Mouse (Mus musculus): ENCODE results near the gene Rad1. TPM values are rescaled to one million over a fixed set of nuclear protein-coding genes. Genes with fewer than 3 reads are reported as not detected.
A peak's percentile ranks its signal among the peaks of the same experiment; 100 is the strongest.

The Rad1 gene
- 9.8 and 10.4 TPM in 2 replicates for polyA plus RNA-seq (2012; rRNA removed)

DNA sequence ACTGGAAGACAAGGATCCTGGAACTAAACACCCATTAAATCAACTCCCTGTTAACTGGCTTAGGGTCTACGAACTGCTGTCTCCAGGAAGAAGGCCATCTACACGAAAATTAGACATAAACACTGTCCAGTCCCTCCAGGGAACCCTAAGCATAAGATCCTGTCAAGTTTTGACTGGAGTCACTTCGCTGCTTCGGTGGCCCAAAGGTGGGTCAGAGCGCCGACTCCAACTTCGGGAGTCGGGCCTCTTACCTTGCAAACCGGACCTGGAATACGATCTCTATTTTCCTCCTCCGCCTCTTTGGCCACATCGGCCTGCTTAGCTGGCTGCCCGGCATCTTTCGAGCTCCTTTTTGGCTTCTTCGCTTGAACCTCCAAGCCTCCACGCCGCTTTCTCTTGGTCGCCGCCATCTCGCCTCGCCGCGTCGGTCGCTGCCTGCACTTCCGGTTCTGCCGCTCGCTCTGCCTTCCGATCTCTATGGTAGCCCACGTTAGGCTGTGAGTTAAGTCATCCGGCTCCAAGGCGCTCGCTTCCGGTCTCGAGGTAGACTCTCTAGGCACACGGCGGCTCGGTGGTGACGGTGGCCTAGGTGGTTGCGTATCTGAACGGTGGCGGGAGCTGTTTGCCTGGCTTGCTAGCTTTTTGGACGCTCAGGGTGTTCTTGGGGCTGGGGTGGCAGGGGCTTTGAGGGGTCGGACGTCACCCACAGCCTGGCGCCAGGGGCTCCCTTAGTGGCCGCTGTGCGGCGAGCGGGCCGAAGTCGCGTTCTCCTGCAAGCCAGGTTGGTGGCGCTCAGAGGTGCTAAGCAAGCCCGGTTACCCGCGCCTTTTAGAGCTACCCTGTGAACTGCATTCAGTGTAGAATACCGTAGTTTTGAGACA lies at the start of gene Rad1, which contains the start of gene Brix1:
Gene Rad1 (plus strand): TSS at position 535 of the 881 bp plus-strand sequence.
Gene Brix1 (minus strand): TSS at position 464 of the 881 bp plus-strand sequence.
- DNase-seq: peak; percentile 98
- H3K36me3 ChIP-seq (ENCODE audit: control insufficient read depth, insufficient read depth, low read length): no peaks in the 10 kb centered on the region
- under 1% methylated on average over 58 of the region's 58 CpGs for WGBS
- H3K27me3 ChIP-seq (replicated peaks; ENCODE audit: control insufficient read depth, insufficient read depth, low read length): no peaks in the 10 kb centered on the region
- peak within 1 kb of the TSS; percentile 40; the same call in 1 of the 2 replicates for H3K27ac ChIP-seq (ENCODE audit: insufficient read depth, low read depth, low read length)
- H3K4me3 ChIP-seq (ENCODE audit: insufficient read depth, low read depth, low read length): peak within 1 kb of the TSS; percentile 94
- peak; percentile 20 for TF ChIP-seq POLR2A (IDR thresholded peaks at IDR 0.05; ENCODE audit: low read depth, low read length)
- TF ChIP-seq CTCF (conservative IDR thresholded peaks at IDR 0.05; ENCODE audit: insufficient read depth, insufficient read length, low read depth, low read length): no peak
- peaks cover 3% of the 10 kb centered on the region; the same call in 1 of the 2 replicates for H3K4me1 ChIP-seq (ENCODE audit: control insufficient read depth, insufficient read depth, low read length)

DNA sequence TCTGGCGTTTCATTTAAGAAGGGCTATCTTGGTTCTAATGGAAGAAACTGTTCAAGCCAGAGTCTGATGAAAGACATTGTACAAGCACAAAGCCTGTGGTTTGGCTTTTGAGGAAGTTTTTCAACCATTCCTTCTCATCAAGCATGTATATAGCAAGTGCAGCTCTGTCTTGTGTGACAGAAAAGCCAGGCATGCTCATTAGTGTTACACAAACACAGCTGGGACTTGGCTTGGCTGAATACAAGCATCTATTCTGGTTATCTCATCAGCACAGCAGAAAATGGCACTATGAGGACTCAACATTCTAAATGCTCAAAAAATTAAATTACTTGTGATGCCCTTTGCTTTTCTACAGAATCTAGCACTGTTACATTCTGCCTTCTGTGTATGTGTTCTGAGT lies 48.9 kb upstream of the Rad1 start:
- TF ChIP-seq CTCF (conservative IDR thresholded peaks at IDR 0.05; ENCODE audit: insufficient read depth, insufficient read length, low read depth, low read length): no peak
- TF ChIP-seq POLR2A (IDR thresholded peaks at IDR 0.05; ENCODE audit: low read depth, low read length): no peak
- no peak overlapping the region for H3K4me3 ChIP-seq (ENCODE audit: insufficient read depth, low read depth, low read length)
- DNase-seq: no peak
- H3K27ac ChIP-seq (ENCODE audit: insufficient read depth, low read depth, low read length): no peak overlapping the region
- no peaks in the 10 kb centered on the region for H3K36me3 ChIP-seq (ENCODE audit: control insufficient read depth, insufficient read depth, low read length)
- WGBS: 93% methylated on average over 1 of the region's 1 CpGs
- no peaks in the 10 kb centered on the region for H3K27me3 ChIP-seq (replicated peaks; ENCODE audit: control insufficient read depth, insufficient read depth, low read length)
- no peaks in the 10 kb centered on the region for H3K4me1 ChIP-seq (ENCODE audit: control insufficient read depth, insufficient read depth, low read length)

GRCm38 (mm10) chr15:10439963-10440362 lies 45.9 kb upstream of the Rad1 start:
- H3K36me3 ChIP-seq (ENCODE audit: control insufficient read depth, insufficient read depth, low read length): no peaks in the 10 kb centered on the region
- 36% methylated on average over 6 of the region's 6 CpGs for WGBS
- no peak overlapping the region for H3K27ac ChIP-seq (ENCODE audit: insufficient read depth, low read depth, low read length)
- TF ChIP-seq POLR2A (IDR thresholded peaks at IDR 0.05; ENCODE audit: low read depth, low read length) (no peak), CTCF (conservative IDR thresholded peaks at IDR 0.05; ENCODE audit: insufficient read depth, insufficient read length, low read depth, low read length) (peak; percentile 54)
- no peak overlapping the region for H3K4me3 ChIP-seq (ENCODE audit: insufficient read depth, low read depth, low read length)
- DNase-seq: peak; percentile 17
- H3K27me3 ChIP-seq (replicated peaks; ENCODE audit: control insufficient read depth, insufficient read depth, low read length): no peaks in the 10 kb centered on the region
- H3K4me1 ChIP-seq (ENCODE audit: control insufficient read depth, insufficient read depth, low read length): no peaks in the 10 kb centered on the region

DNA sequence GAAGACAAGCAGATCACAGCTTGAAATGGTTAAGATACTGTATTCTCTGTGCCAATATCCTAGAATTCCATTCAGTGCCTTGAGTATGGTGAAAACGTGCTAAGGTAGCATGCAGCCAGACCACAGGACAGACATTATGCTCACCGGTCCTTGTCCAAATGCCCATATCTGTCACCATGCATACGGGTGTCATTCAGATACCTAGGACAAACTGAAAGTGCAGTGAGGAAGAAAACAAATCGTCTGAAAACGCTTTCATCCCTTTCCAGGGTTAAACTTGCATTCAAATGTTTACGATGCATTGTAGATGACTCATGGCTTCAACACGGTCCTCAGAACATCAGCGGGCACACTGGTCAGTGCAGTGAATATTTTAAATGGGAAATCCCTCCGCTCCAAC lies 44.3 kb upstream of the Rad1 start:
- Histone ChIP-seq H3K27me3 (replicated peaks; ENCODE audit: control insufficient read depth, insufficient read depth, low read length) (no peaks in the 10 kb centered on the region), H3K27ac (ENCODE audit: insufficient read depth, low read depth, low read length) (no peak overlapping the region), H3K4me3 (ENCODE audit: insufficient read depth, low read depth, low read length) (no peak overlapping the region), H3K4me1 (ENCODE audit: control insufficient read depth, insufficient read depth, low read length) (no peaks in the 10 kb centered on the region), H3K36me3 (ENCODE audit: control insufficient read depth, insufficient read depth, low read length) (peaks cover 5% of the 10 kb centered on the region)
- TF ChIP-seq CTCF (conservative IDR thresholded peaks at IDR 0.05; ENCODE audit: insufficient read depth, insufficient read length, low read depth, low read length) (no peak), POLR2A (IDR thresholded peaks at IDR 0.05; ENCODE audit: low read depth, low read length) (no peak)
- DNase-seq: no peak
- WGBS: 75% methylated on average over 9 of the region's 9 CpGs

DNA sequence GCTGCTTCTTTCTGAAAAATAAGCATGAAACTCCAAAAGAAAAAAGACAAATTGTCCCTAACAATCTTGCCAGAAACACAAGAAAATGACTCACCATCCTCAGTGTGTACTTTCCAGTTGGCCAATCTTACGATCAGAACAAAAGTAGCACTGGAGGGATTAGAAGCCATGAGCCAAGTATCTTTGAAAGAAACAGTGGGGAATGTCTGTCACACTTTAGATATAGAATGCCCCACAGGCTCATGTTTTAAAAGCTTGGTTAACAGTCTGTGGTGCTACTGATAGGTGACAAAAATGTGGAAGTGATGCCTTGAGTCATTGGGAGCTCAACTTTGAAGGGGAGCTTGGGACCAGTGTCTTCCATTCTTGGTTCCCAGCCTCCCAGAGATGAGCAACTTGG lies 43.5 kb upstream of the Rad1 start:
- Histone ChIP-seq H3K36me3 (ENCODE audit: control insufficient read depth, insufficient read depth, low read length) (peaks cover 5% of the 10 kb centered on the region), H3K4me3 (ENCODE audit: insufficient read depth, low read depth, low read length) (no peak overlapping the region), H3K27me3 (replicated peaks; ENCODE audit: control insufficient read depth, insufficient read depth, low read length) (no peaks in the 10 kb centered on the region), H3K27ac (ENCODE audit: insufficient read depth, low read depth, low read length) (no peak overlapping the region), H3K4me1 (ENCODE audit: control insufficient read depth, insufficient read depth, low read length) (no peaks in the 10 kb centered on the region)
- 86% methylated on average over 1 of the region's 1 CpGs for WGBS
- TF ChIP-seq POLR2A (IDR thresholded peaks at IDR 0.05; ENCODE audit: low read depth, low read length) (no peak), CTCF (conservative IDR thresholded peaks at IDR 0.05; ENCODE audit: insufficient read depth, insufficient read length, low read depth, low read length) (no peak)
- DNase-seq: no peak

DNA sequence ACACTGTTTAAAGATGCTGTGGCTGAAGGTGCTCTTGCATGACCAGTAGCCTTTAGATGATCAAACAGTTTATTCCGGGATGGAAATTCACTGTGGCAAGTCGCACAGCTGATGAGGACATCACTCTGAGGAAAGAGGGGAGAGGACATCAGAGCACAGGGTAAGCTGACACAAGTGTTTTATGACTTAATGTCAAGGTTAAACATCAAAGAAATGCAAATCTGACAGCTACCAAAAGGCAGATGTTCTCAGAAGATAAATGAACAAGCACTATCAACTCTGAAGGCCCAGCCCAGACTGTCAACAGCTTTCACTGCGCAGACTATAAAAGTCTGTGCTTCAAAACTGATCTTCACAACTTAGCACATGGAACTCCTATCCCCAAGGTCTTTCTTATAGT lies 38.7 kb upstream of the Rad1 start:
- Histone ChIP-seq H3K4me3 (ENCODE audit: insufficient read depth, low read depth, low read length) (no peak overlapping the region), H3K27me3 (replicated peaks; ENCODE audit: control insufficient read depth, insufficient read depth, low read length) (no peaks in the 10 kb centered on the region), H3K27ac (ENCODE audit: insufficient read depth, low read depth, low read length) (no peak overlapping the region), H3K4me1 (ENCODE audit: control insufficient read depth, insufficient read depth, low read length) (no peaks in the 10 kb centered on the region), H3K36me3 (ENCODE audit: control insufficient read depth, insufficient read depth, low read length) (peaks cover 5% of the 10 kb centered on the region)
- TF ChIP-seq CTCF (conservative IDR thresholded peaks at IDR 0.05; ENCODE audit: insufficient read depth, insufficient read length, low read depth, low read length) (no peak), POLR2A (IDR thresholded peaks at IDR 0.05; ENCODE audit: low read depth, low read length) (no peak)
- no peak for DNase-seq
- 72% methylated on average over 3 of the region's 3 CpGs for WGBS

- H3K27ac ChIP-seq (ENCODE audit: insufficient read depth, low read depth, low read length): no peak overlapping the region
- H3K36me3 ChIP-seq (ENCODE audit: control insufficient read depth, insufficient read depth, low read length): peaks cover 1% of the 10 kb centered on the region
- no peak overlapping the region for H3K4me3 ChIP-seq (ENCODE audit: insufficient read depth, low read depth, low read length)
- no peak for TF ChIP-seq POLR2A (IDR thresholded peaks at IDR 0.05; ENCODE audit: low read depth, low read length)
- no peak for TF ChIP-seq CTCF (conservative IDR thresholded peaks at IDR 0.05; ENCODE audit: insufficient read depth, insufficient read length, low read depth, low read length)
- WGBS: 75% methylated on average over 12 of the region's 12 CpGs
- H3K27me3 ChIP-seq (replicated peaks; ENCODE audit: control insufficient read depth, insufficient read depth, low read length): no peaks in the 10 kb centered on the region
- no peaks in the 10 kb centered on the region for H3K4me1 ChIP-seq (ENCODE audit: control insufficient read depth, insufficient read depth, low read length)
- DNase-seq: no peak
These were observed 24.8 kb upstream of the Rad1 start for GRCm38 (mm10) chr15:10460986-10461385.

Data from kidney, adult 2 months (tissue).